Mouse (Mus musculus) skeletal muscle tissue, postnatal 0 days (tissue): ENCODE measurements around the gene Gm13277. TPM values are rescaled to one million over a fixed set of nuclear protein-coding genes. Genes with fewer than 3 reads are reported as not detected.

ENCODE experiments used
- polyA plus RNA-seq: library from polyadenylated mRNA; unstranded; fragments of >200 nt; fragmentation: Nextera tagmentation; extraction: Ambion mirVana; gene quantifications from 2 replicates; pipeline ENCODE4 v1.2.1, GENCODE M21; 2015

The Gm13277 gene
- not detected in 2 replicates for polyA plus RNA-seq

GRCm38 (mm10) chr4:88788402-88788801 is at the start of gene Gm13277:
TSS of gene Gm13277 (plus strand) at chr4:88788632.

GRCm38 (mm10) chr4:88754818-88755340 is 33.6 kb upstream of the Gm13277 start, which contains the start of gene Gm13271:
TSS of gene Gm13271 (plus strand) at chr4:88754868.

GRCm38 (mm10) chr4:88759610-88760268 is 28.7 kb upstream of the Gm13277 start, which contains the start of gene Gm13283:
TSS of gene Gm13283 (plus strand) at chr4:88760119.

GRCm38 (mm10) chr4:88773534-88773933 is 14.9 kb upstream of the Gm13277 start, which contains the start of gene Gm13290:
TSS of gene Gm13290 (plus strand) at chr4:88773834.

GRCm38 (mm10) chr4:88776622-88777021 is 11.8 kb upstream of the Gm13277 start, which contains the start of gene Gm13289:
TSS of gene Gm13289 (plus strand) at chr4:88776922.

GRCm38 (mm10) chr4:88779550-88779949 is 8.9 kb upstream of the Gm13277 start, which contains the start of gene Gm13272:
TSS of gene Gm13272 (plus strand) at chr4:88779850.

GRCm38 (mm10) chr4:88781831-88782230 is 6.6 kb upstream of the Gm13277 start, which contains the start of gene Ifnz:
TSS of gene Ifnz (plus strand) at chr4:88782131.

GRCm38 (mm10) chr4:88785409-88785808 is 3.0 kb upstream of the Gm13277 start, which contains the start of gene Gm13276:
TSS of gene Gm13276 (plus strand) at chr4:88785709.

GRCm38 (mm10) chr4:88791250-88791649 is 2.8 kb downstream of the Gm13277 start, which contains the start of gene Gm13278:
TSS of gene Gm13278 (plus strand) at chr4:88791550.

GRCm38 (mm10) chr4:88793936-88794675 is 5.7 kb downstream of the Gm13277 start, which contains the start of gene Gm13275:
TSS of gene Gm13275 (plus strand) at chr4:88794487.

GRCm38 (mm10) chr4:88797097-88797496 is 8.7 kb downstream of the Gm13277 start, which contains the start of gene Gm13279:
TSS of gene Gm13279 (plus strand) at chr4:88797397.

GRCm38 (mm10) chr4:88799365-88799764 is 10.9 kb downstream of the Gm13277 start, which contains the start of gene Gm13285:
TSS of gene Gm13285 (plus strand) at chr4:88799665.

GRCm38 (mm10) chr4:88802954-88803353 is 14.5 kb downstream of the Gm13277 start, which contains the start of gene Gm13287:
TSS of gene Gm13287 (plus strand) at chr4:88803254.

GRCm38 (mm10) chr4:88805231-88805630 is 16.8 kb downstream of the Gm13277 start, which contains the start of gene Gm13288:
TSS of gene Gm13288 (plus strand) at chr4:88805531.

GRCm38 (mm10) chr4:88815928-88816327 is 27.5 kb downstream of the Gm13277 start, which contains the start of gene Ifna7:
TSS of gene Ifna7 (plus strand) at chr4:88816228.

GRCm38 (mm10) chr4:88819659-88820058 is 31.2 kb downstream of the Gm13277 start, which contains the start of gene Ifna11:
TSS of gene Ifna11 (plus strand) at chr4:88819959.

GRCm38 (mm10) chr4:88827116-88827515 is 38.7 kb downstream of the Gm13277 start, which contains the start of gene Ifna6:
TSS of gene Ifna6 (plus strand) at chr4:88827416.

GRCm38 (mm10) chr4:88835225-88835624 is 46.8 kb downstream of the Gm13277 start, which contains the start of gene Ifna5:
TSS of gene Ifna5 (plus strand) at chr4:88835525.

